Mouse (Mus musculus) liver, embryonic 12.5 days (tissue): ENCODE data around the gene Prpf4. TPM values are rescaled to one million over a fixed set of nuclear protein-coding genes. Genes with fewer than 3 reads are reported as not detected.
A peak's percentile ranks its signal among the peaks of the same experiment; 100 is the strongest.

Experiments
- ATAC-seq: fragments of 200-750 bp; cut with Nextera tagmentation; 2 replicates; pipeline ENCODE4 v1.8.0; 2017; ENCODE audit warnings: moderate number of reproducible peaks, mild to moderate bottlenecking, moderate library complexity
- H3K27ac ChIP-seq: fragments of 300-500 bp; sonication (generic); 2 replicates; pipeline ENCODE4 v1.5.1; 2016; ENCODE audit warnings: mild to moderate bottlenecking
- H3K27me3 ChIP-seq: fragments of 300-500 bp; sonication (generic); replicated peaks from 2 replicates; pipeline ENCODE4 v1.6.1; 2016; ENCODE audit warnings: mild to moderate bottlenecking, moderate library complexity
- H3K36me3 ChIP-seq: fragments of 300-500 bp; sonication (generic); 2 replicates; pipeline ENCODE4 v1.6.1; 2016; ENCODE audit warnings: mild to moderate bottlenecking, moderate library complexity
- H3K4me1 ChIP-seq: fragments of 300-500 bp; sonication (generic); 2 replicates; pipeline ENCODE4 v1.6.1; 2016
- H3K4me2 ChIP-seq: fragments of 300-500 bp; sonication (generic); 2 replicates; pipeline ENCODE4 v1.6.1; 2016; ENCODE audit warnings: mild to moderate bottlenecking, moderate library complexity
- H3K4me3 ChIP-seq: fragments of 300-500 bp; sonication (generic); 2 replicates; pipeline ENCODE4 v1.5.1; 2016; ENCODE audit warnings: mild to moderate bottlenecking, moderate library complexity
- H3K9ac ChIP-seq: fragments of 300-500 bp; sonication (generic); 2 replicates; pipeline ENCODE4 v1.6.1; 2016; ENCODE audit warnings: mild to moderate bottlenecking, moderate library complexity
- H3K9me3 ChIP-seq: fragments of 300-500 bp; sonication (generic); replicated peaks from 2 replicates; pipeline ENCODE4 v1.6.1; 2016; ENCODE audit warnings: mild to moderate bottlenecking, moderate library complexity
- WGBS: fragments of 180-500 bp; shearing (Covaris S2); methylation state at CpG from one replicate; pipeline ENCODE4 v1.1.7; 2016; ENCODE audit not compliant: insufficient replicate concordance; 5-methylcytosine and 5-hydroxymethylcytosine counted together
- polyA plus RNA-seq: library from polyadenylated mRNA; unstranded; fragments of >200 nt; fragmentation: Nextera tagmentation; extraction: Ambion mirVana; gene quantifications from 2 replicates; pipeline ENCODE4 v1.2.1, GENCODE M21; 2016

The Prpf4 gene
- polyA plus RNA-seq, 1 experiment from 2014 or later, result 18.8 TPM

- 48% methylated on average over 5 of the region's 5 CpGs for WGBS
- H3K27me3 ChIP-seq, result no peaks in the 10 kb centered on the region
- no peak overlapping the region for H3K4me3 ChIP-seq
- no peak overlapping the region for H3K4me2 ChIP-seq
- H3K36me3 ChIP-seq, result no peaks in the 10 kb centered on the region
- H3K4me1 ChIP-seq, result no peaks in the 10 kb centered on the region
- no peaks in the 10 kb centered on the region for H3K9me3 ChIP-seq
- no peak overlapping the region for H3K27ac ChIP-seq
- no peak for ATAC-seq
- no peak overlapping the region for H3K9ac ChIP-seq
Observed at GRCm38 (mm10) chr4:62454995-62455394, 46.4 kb downstream of the Prpf4 start.

- no peak overlapping the region for H3K27ac ChIP-seq
- H3K9ac ChIP-seq, result no peak overlapping the region
- H3K9me3 ChIP-seq, result no peaks in the 10 kb centered on the region
- no peak overlapping the region for H3K4me3 ChIP-seq
- no peak for ATAC-seq
- H3K27me3 ChIP-seq, result no peaks in the 10 kb centered on the region
- H3K36me3 ChIP-seq, result peaks cover 4% of the 10 kb centered on the region; the same call in 1 of the 2 replicates
- H3K4me2 ChIP-seq, result no peak overlapping the region
- H3K4me1 ChIP-seq, result no peaks in the 10 kb centered on the region
- 77% methylated on average over 3 of the region's 3 CpGs for WGBS
Observed at GRCm38 (mm10) chr4:62459081-62459480, 50.5 kb downstream of the Prpf4 start.

- Histone ChIP-seq H3K4me2 (no peak overlapping the region), H3K4me3 (no peak overlapping the region), H3K9ac (no peak overlapping the region), H3K27ac (no peak overlapping the region), H3K27me3 (no peaks in the 10 kb centered on the region), H3K9me3 (no peaks in the 10 kb centered on the region), H3K4me1 (no peaks in the 10 kb centered on the region), H3K36me3 (peaks cover 4% of the 10 kb centered on the region; the same call in 1 of the 2 replicates)
- no peak for ATAC-seq
- WGBS, result 81% methylated on average over 8 of the region's 8 CpGs
Observed at GRCm38 (mm10) chr4:62460348-62460747, 51.8 kb downstream of the Prpf4 start.

GRCm38 (mm10) chr4:62463124-62463523 lies 54.5 kb downstream of the Prpf4 start:
- Histone ChIP-seq H3K36me3 (peaks cover 4% of the 10 kb centered on the region; the same call in 1 of the 2 replicates), H3K27me3 (no peaks in the 10 kb centered on the region), H3K4me3 (no peak overlapping the region), H3K4me2 (no peak overlapping the region), H3K9ac (no peak overlapping the region), H3K27ac (no peak overlapping the region), H3K9me3 (no peaks in the 10 kb centered on the region), H3K4me1 (no peaks in the 10 kb centered on the region)
- WGBS, result 70% methylated on average over 2 of the region's 2 CpGs
- no peak for ATAC-seq

- 73% methylated on average over 1 of the region's 1 CpGs for WGBS
- no peak for ATAC-seq
- Histone ChIP-seq H3K9ac (no peak overlapping the region), H3K9me3 (no peaks in the 10 kb centered on the region), H3K27me3 (no peaks in the 10 kb centered on the region), H3K27ac (no peak overlapping the region), H3K4me1 (peaks cover 7% of the 10 kb centered on the region), H3K4me3 (no peak overlapping the region), H3K36me3 (no peaks in the 10 kb centered on the region), H3K4me2 (no peak overlapping the region)
Observed at GRCm38 (mm10) chr4:62468158-62468557, 59.6 kb downstream of the Prpf4 start.

- no peaks in the 10 kb centered on the region for H3K9me3 ChIP-seq
- H3K36me3 ChIP-seq, result no peaks in the 10 kb centered on the region
- peak; percentile 90 for ATAC-seq
- H3K4me3 ChIP-seq, result peak within 1 kb of the TSS; percentile 69
- peak within 1 kb of the TSS; percentile 90 for H3K4me2 ChIP-seq
- H3K9ac ChIP-seq, result peak within 1 kb of the TSS; percentile 68
- H3K4me1 ChIP-seq, result peaks cover 14% of the 10 kb centered on the region
- 1% methylated on average over 30 of the region's 30 CpGs for WGBS
- H3K27me3 ChIP-seq, result no peaks in the 10 kb centered on the region
- no peak within 1 kb of the TSS for H3K27ac ChIP-seq
Observed at GRCm38 (mm10) chr4:62470598-62471051, 62.0 kb downstream of the Prpf4 start, which contains the start of gene Wdr31. Gene Wdr31, minus strand, starts transcription at chr4:62470896.

GRCm38 (mm10) chr4:62472071-62472470 lies 63.5 kb downstream of the Prpf4 start:
- 77% methylated on average over 2 of the region's 2 CpGs for WGBS
- H3K27ac ChIP-seq, result no peak overlapping the region
- peaks cover 14% of the 10 kb centered on the region for H3K4me1 ChIP-seq
- H3K27me3 ChIP-seq, result no peaks in the 10 kb centered on the region; the same call in 1 of the 2 replicates
- H3K36me3 ChIP-seq, result no peaks in the 10 kb centered on the region
- no peak overlapping the region for H3K9ac ChIP-seq
- H3K4me2 ChIP-seq, result no peak overlapping the region
- ATAC-seq, result no peak
- no peaks in the 10 kb centered on the region for H3K9me3 ChIP-seq
- H3K4me3 ChIP-seq, result no peak overlapping the region

- no peak overlapping the region for H3K9ac ChIP-seq
- H3K27me3 ChIP-seq, result peaks cover 22% of the 10 kb centered on the region
- H3K4me3 ChIP-seq, result no peak overlapping the region
- no peak overlapping the region for H3K4me2 ChIP-seq
- no peaks in the 10 kb centered on the region for H3K36me3 ChIP-seq
- peaks cover 26% of the 10 kb centered on the region for H3K4me1 ChIP-seq
- WGBS, result 76% methylated on average over 2 of the region's 2 CpGs
- no peaks in the 10 kb centered on the region for H3K9me3 ChIP-seq
- no peak for ATAC-seq
- no peak overlapping the region for H3K27ac ChIP-seq
Observed at GRCm38 (mm10) chr4:62475131-62475530, 66.5 kb downstream of the Prpf4 start.

- no peak for ATAC-seq
- H3K4me1 ChIP-seq, result peaks cover 23% of the 10 kb centered on the region
- no peak overlapping the region for H3K9ac ChIP-seq
- 72% methylated on average over 6 of the region's 6 CpGs for whole genome bisulfite sequencing
- H3K27ac ChIP-seq, result no peak overlapping the region
- no peaks in the 10 kb centered on the region for H3K36me3 ChIP-seq
- no peak overlapping the region for H3K4me2 ChIP-seq
- peaks cover 29% of the 10 kb centered on the region for H3K27me3 ChIP-seq
- H3K9me3 ChIP-seq, result no peaks in the 10 kb centered on the region
- no peak overlapping the region for H3K4me3 ChIP-seq
Observed at GRCm38 (mm10) chr4:62475793-62476192, 67.2 kb downstream of the Prpf4 start.

Other genes starting within 250 kb of the Prpf4 start
- 0.82 and 1.2 TPM in 2 replicates for gene Zfp37, start 177.8 kb upstream of the Prpf4 start, polyA plus RNA-seq
- 6.5 and 6.8 TPM in 2 replicates for gene Slc31a2, start 146.2 kb upstream of the Prpf4 start, polyA plus RNA-seq
- gene Fkbp15, start 48.2 kb upstream of the Prpf4 start, polyA plus RNA-seq, result 18.6 and 21.1 TPM in 2 replicates
- gene Slc31a1, start 48.1 kb upstream of the Prpf4 start, polyA plus RNA-seq, result 45.8 and 45.9 TPM in 2 replicates
- 94.4 and 95.5 TPM in 2 replicates for gene Cdc26, start 155 bp upstream of the Prpf4 start, polyA plus RNA-seq
- not detected in 2 replicates for gene Rnf183, start 26.5 kb downstream of the Prpf4 start, polyA plus RNA-seq
- gene Wdr31, start 62.1 kb downstream of the Prpf4 start, polyA plus RNA-seq, result 2.4 and 2.6 TPM in 2 replicates
- gene Bspry, start 71.3 kb downstream of the Prpf4 start, polyA plus RNA-seq, result 0.24 and 0.27 TPM in 2 replicates
- gene Hdhd3, start 94.7 kb downstream of the Prpf4 start, polyA plus RNA-seq, result 4.3 and 4.6 TPM in 2 replicates
- gene Alad, start 111.1 kb downstream of the Prpf4 start, polyA plus RNA-seq, result 626 and 633 TPM in 2 replicates
- gene Pole3, start 116.3 kb downstream of the Prpf4 start, polyA plus RNA-seq, result 80.6 and 84.1 TPM in 2 replicates
- 0.12 and 0.21 TPM in 2 replicates for gene 4933430I17Rik, start 116.6 kb downstream of the Prpf4 start, polyA plus RNA-seq
- 8.1 and 9.0 TPM in 2 replicates for gene Rgs3, start 151.1 kb downstream of the Prpf4 start, polyA plus RNA-seq